Mouse (Mus musculus) testis, postnatal 10 days (tissue): ENCODE data around the gene Gm49425.

Experiments used
- DNase-seq: peaks from one replicate; pipeline ENCODE4 v3.0.0; 2021; ENCODE audit warnings: low spot score

Gm49425 gene

GRCm38 (mm10) chr15:101485911-101486635, 31.0 kb downstream of the Gm49425 start:
- DNase-seq, result no peak

DNA sequence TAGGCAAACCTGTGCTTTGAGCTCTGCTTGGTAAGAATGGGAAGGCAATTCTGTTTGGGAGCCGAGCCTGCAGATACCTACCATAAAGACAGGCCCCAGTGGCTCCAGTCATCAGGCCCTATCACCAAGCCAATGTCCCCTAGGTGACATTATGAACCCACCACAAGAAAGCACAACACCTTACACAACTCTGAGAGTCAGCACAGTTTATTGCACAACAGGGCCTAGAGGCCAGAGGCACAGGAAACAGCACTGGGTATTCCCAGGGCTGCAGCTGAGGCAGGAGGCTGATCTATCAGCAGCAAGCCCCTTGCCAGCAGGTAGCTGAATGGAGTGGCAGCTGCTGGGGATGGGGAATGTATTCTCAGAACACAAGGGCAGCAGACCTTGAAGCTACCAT, 32.1 kb downstream of the Gm49425 start:
- DNase-seq, result no peak

DNA sequence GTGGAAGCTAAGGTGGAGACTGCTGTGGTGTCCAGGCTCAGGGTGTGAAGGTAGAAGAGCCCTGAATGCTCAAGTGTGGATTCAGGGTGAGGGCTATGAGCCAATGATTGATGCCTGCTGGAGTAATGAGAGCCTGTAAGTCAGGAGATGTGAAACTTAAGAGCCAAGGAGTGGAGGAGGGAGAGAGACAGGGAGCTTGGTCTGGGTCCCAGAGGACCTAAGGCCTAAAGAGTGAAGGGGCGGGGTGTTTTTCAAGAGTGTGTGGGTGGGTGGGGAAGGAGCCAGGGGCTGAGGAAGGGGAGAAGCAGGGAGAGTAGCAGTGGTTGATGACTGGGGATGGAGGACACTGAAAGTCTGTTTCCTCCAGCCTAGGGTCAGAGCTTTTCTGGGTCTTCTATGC, 33.4 kb downstream of the Gm49425 start:
- DNase-seq, result no peak

- no peak for DNase-seq
These were observed 35.0 kb downstream of the Gm49425 start for GRCm38 (mm10) chr15:101482056-101482455.

DNA sequence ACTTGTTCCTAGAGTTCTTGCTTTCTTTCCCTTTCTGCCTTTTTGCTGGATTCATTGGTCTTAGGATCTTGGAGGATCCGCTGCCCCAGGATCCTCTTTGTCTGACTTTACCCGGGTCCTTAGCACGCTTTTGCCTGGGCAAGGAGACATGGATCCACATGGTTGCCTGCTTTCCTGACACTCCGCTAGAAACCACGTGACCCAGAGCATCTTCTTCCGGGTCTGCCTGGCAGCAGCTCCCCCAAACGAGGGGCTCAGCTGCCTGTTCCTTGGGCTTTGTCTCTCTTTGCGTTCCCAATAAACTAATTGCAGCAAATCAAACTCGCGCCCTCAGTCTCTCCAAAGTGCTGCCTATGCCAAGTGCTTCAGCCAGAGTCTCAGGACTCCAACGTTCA, 37.4 kb downstream of the Gm49425 start:
- no peak for DNase-seq

GRCm38 (mm10) chr15:101479007-101479665, 37.9 kb downstream of the Gm49425 start:
- peak; percentile 69 for DNase-seq

DNA sequence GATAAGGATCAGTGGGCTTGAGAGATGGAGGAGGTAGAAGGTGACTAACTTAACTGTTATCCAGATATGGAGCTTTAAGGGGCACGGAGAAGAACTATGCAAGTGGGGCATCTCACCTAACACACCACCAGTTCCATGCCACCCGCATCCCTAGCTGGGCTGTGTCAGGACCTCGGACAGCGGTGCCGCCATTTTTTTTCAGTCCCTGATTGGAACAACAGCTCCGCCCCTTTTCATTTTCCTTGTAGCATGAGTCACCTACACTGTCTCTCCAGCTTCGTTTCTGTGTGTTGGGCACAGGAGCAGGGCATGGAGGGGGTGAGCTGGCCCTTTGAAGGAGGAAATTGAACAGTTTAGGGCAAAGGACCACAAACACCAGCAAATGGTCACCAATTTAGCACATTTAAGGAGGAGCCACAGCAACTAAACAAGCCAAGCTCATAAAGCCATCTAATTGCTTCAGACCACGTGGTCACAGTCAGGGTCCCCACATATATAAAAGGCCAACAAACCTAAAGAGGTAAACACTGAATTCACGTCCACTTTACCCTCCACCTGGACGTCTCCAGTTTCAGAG, 44.0 kb downstream of the Gm49425 start, which contains the start of gene Krt86:
Krt86 (plus strand) TSS at position 527 of the 577 bp plus-strand sequence.
- peak; percentile 68 for DNase-seq

DNA sequence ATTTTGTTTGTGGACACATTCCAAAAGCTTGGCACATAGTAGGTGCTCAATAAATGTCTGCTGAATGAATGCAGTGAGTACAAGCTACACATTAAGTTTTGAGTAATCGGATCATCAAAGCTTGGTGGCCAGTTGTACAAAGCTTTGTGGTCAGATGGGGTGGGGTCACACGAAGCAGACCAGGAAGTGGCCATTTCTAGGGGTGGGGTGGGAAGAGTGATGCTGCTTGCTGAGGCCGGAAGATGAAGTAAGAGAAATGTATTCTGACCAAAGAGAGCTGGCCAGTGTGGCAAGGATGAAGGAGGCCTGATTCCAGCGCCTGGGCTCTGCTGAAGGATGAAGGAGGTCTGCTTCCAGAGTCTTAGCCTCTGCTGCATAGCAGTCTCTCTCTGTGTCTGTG, 48.0 kb downstream of the Gm49425 start:
- DNase-seq, result no peak
